8 mouse cellular contexts compared by ENCODE assay signal in the genomic region with DNA sequence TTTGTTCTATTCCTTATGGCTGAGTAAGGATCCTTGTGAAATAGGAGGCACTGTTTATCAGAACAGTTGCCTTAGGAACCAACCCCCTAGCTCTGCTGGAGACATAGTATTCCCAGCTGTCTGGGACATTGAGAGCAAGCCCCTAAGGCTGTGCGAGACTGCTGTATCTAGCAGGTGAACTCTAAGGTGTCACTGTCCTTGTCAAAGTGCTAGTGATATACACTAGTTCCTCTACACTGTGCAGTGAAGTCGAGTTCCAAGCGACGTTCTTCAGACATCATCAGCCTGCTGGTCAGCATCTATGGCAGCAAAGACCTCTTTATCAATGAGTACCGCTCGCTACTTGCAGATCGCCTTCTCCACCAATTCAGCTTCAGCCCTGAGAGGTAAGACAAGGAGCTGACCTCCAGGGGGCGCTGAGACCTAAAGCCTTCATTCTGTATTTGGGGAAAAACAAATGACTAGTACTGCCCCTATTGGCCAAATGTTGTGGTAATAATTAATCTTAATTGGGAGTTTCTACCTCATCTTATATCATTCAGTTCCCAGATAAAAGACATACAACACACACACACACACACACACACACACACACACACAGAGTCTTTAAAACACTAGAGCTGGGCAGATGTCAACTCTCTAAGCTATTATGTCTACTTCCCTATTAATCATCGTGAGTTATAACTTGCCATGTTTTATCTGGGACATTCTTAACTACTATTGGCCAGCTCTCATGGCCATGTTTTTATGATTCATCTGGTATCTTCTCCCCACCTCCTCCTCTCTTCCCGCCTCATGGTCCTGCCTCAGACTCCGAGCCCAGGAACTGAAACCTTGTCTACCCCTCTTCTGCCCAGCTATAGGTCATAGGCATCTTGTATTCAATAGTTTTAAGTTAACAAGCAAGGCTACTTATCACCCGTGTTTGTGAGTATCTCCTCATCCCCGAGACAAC. TPM values are rescaled to one million over a fixed set of nuclear protein-coding genes. Genes with fewer than 3 reads are reported as not detected.
DNase-seq lines count a peak whose midpoint lies in the region; ATAC-seq lines count a peak whose summit lies in the region.

No protein-coding gene starts in this region.

- no peak overlapping the region for H3K4me3 ChIP-seq in forebrain, embryonic 14.5 days (ENCODE audit: low read depth, low read length)
- no peak overlapping the region for H3K4me3 ChIP-seq in liver, embryonic 15.5 days (replicated peaks)
- no peak overlapping the region for H3K4me3 ChIP-seq in neural tube, embryonic 13.5 days

- DNase-seq in A20 (ENCODE audit: low read depth, low spot score) (peak; percentile 84), ES-CJ7 (ENCODE audit: low read depth, low spot score) (peak; percentile 93)
- DNase-seq in cerebellum, adult 11-12 months, result peak; percentile 82
- peak; percentile 89 for DNase-seq in forebrain, embryonic 14.5 days (ENCODE audit: low spot score)
- DNase-seq in kidney, adult 9 months, result peak; percentile 92
- peak; percentile 62 for DNase-seq in urinary bladder, adult 2 months (ENCODE audit: low spot score)

- H3K4me2 ChIP-seq in forebrain, embryonic 14.5 days (ENCODE audit: low read length), result no peak overlapping the region
- H3K4me2 ChIP-seq in liver, embryonic 15.5 days, result no peak overlapping the region
- no peak overlapping the region for H3K4me2 ChIP-seq in neural tube, embryonic 13.5 days

- H3K27ac ChIP-seq in forebrain, embryonic 14.5 days (ENCODE audit: low read depth, low read length), result no peak overlapping the region
- no peak overlapping the region for H3K27ac ChIP-seq in liver, embryonic 15.5 days (replicated peaks)
- no peak overlapping the region for H3K27ac ChIP-seq in neural tube, embryonic 13.5 days (replicated peaks)

- peak; percentile 72 for ATAC-seq in forebrain, embryonic 14.5 days
- ATAC-seq in liver, embryonic 15.5 days (ENCODE audit: insufficient read depth), result peak; percentile 57; the same call in 1 of the 2 replicates
- 0 out of 2 replicates have a peak, but pooled peaks have one; percentile 34 for ATAC-seq in neural tube, embryonic 13.5 days (ENCODE audit: low read depth)

- H3K36me3 ChIP-seq in forebrain, embryonic 14.5 days (ENCODE audit: control insufficient read depth, insufficient read depth, low read length), result peaks cover 97% of the 10 kb centered on the region
- H3K36me3 ChIP-seq in liver, embryonic 15.5 days (replicated peaks), result peaks cover 95% of the 10 kb centered on the region
- peaks cover 97% of the 10 kb centered on the region for H3K36me3 ChIP-seq in neural tube, embryonic 13.5 days

- WGBS in forebrain, embryonic 14.5 days, result 57% methylated on average over 13 of the region's 13 CpGs
- WGBS in liver, embryonic 15.5 days (ENCODE audit: insufficient replicate concordance), result 50% methylated on average over 13 of the region's 13 CpGs
- 63% methylated on average over 13 of the region's 13 CpGs for WGBS in neural tube, embryonic 13.5 days

- H3K9me3 ChIP-seq in forebrain, embryonic 14.5 days (replicated peaks; ENCODE audit: control insufficient read depth, low read length), result no peaks in the 10 kb centered on the region
- H3K9me3 ChIP-seq in liver, embryonic 15.5 days (replicated peaks), result no peaks in the 10 kb centered on the region
- no peaks in the 10 kb centered on the region for H3K9me3 ChIP-seq in neural tube, embryonic 13.5 days

- H3K9ac ChIP-seq in forebrain, embryonic 14.5 days (ENCODE audit: low read length), result no peak overlapping the region
- no peak overlapping the region for H3K9ac ChIP-seq in liver, embryonic 15.5 days
- no peak overlapping the region for H3K9ac ChIP-seq in neural tube, embryonic 13.5 days

- H3K27me3 ChIP-seq in forebrain, embryonic 14.5 days (replicated peaks; ENCODE audit: control insufficient read depth, insufficient read depth, low read length), result no peaks in the 10 kb centered on the region
- H3K27me3 ChIP-seq in liver, embryonic 15.5 days, result no peaks in the 10 kb centered on the region
- no peaks in the 10 kb centered on the region for H3K27me3 ChIP-seq in neural tube, embryonic 13.5 days

- H3K4me1 ChIP-seq in forebrain, embryonic 14.5 days (ENCODE audit: control insufficient read depth, insufficient read depth, low read length), result no peaks in the 10 kb centered on the region
- H3K4me1 ChIP-seq in liver, embryonic 15.5 days (replicated peaks), result peaks cover 2% of the 10 kb centered on the region
- peaks cover 9% of the 10 kb centered on the region for H3K4me1 ChIP-seq in neural tube, embryonic 13.5 days (replicated peaks)

RNA-seq across cellular contexts. Expression of a gene that starts 6.9 kb away (rescaled TPM):
- polyA plus RNA-seq in forebrain, embryonic 14.5 days (2014; fragmentation: Nextera tagmentation; extraction: Ambion mirVana), result 105 and 123 TPM in 2 replicates
- polyA plus RNA-seq in liver, embryonic 15.5 days (2015; fragmentation: Nextera tagmentation; extraction: Ambion mirVana), result 41.7 and 45.0 TPM in 2 replicates
- 128 and 131 TPM in 2 replicates for polyA plus RNA-seq in neural tube, embryonic 13.5 days (2015; fragmentation: Nextera tagmentation; extraction: Ambion mirVana)
- 84.5 and 88.3 TPM in 2 replicates for polyA plus RNA-seq in urinary bladder, adult 2 months (2012; rRNA removed)

RNA-seq across cellular contexts. Expression of a gene that starts 7.0 kb away (rescaled TPM):
- polyA plus RNA-seq in forebrain, embryonic 14.5 days (2014; fragmentation: Nextera tagmentation; extraction: Ambion mirVana), result 258 and 281 TPM in 2 replicates
- 116 and 124 TPM in 2 replicates for polyA plus RNA-seq in liver, embryonic 15.5 days (2015; fragmentation: Nextera tagmentation; extraction: Ambion mirVana)
- 187 and 206 TPM in 2 replicates for polyA plus RNA-seq in neural tube, embryonic 13.5 days (2015; fragmentation: Nextera tagmentation; extraction: Ambion mirVana)
- 58.8 and 84.8 TPM in 2 replicates for polyA plus RNA-seq in urinary bladder, adult 2 months (2012; rRNA removed)

RNA-seq across cellular contexts. Expression of a gene that starts 8.7 kb away (rescaled TPM):
- polyA plus RNA-seq in forebrain, embryonic 14.5 days (2014; fragmentation: Nextera tagmentation; extraction: Ambion mirVana), result not detected in 2 replicates
- not detected in 2 replicates for polyA plus RNA-seq in liver, embryonic 15.5 days (2015; fragmentation: Nextera tagmentation; extraction: Ambion mirVana)
- polyA plus RNA-seq in neural tube, embryonic 13.5 days (2015; fragmentation: Nextera tagmentation; extraction: Ambion mirVana), result not detected in 2 replicates
- polyA plus RNA-seq in urinary bladder, adult 2 months (2012; rRNA removed), result not detected in 2 replicates

RNA-seq across cellular contexts. Expression of a gene that starts 10.5 kb away (rescaled TPM):
- polyA plus RNA-seq in forebrain, embryonic 14.5 days (2014; fragmentation: Nextera tagmentation; extraction: Ambion mirVana), result 0.25 TPM in 1 of 2 replicates, not detected in the other
- not detected in 2 replicates for polyA plus RNA-seq in liver, embryonic 15.5 days (2015; fragmentation: Nextera tagmentation; extraction: Ambion mirVana)
- polyA plus RNA-seq in neural tube, embryonic 13.5 days (2015; fragmentation: Nextera tagmentation; extraction: Ambion mirVana), result not detected in 2 replicates
- polyA plus RNA-seq in urinary bladder, adult 2 months (2012; rRNA removed), result 7.0 and 8.2 TPM in 2 replicates

RNA-seq across cellular contexts. Expression of a gene that starts 16.8 kb away (rescaled TPM):
- 6.6 and 9.9 TPM in 2 replicates for polyA plus RNA-seq in forebrain, embryonic 14.5 days (2014; fragmentation: Nextera tagmentation; extraction: Ambion mirVana)
- 3.9 and 5.4 TPM in 2 replicates for polyA plus RNA-seq in liver, embryonic 15.5 days (2015; fragmentation: Nextera tagmentation; extraction: Ambion mirVana)
- 13.3 and 14.6 TPM in 2 replicates for polyA plus RNA-seq in neural tube, embryonic 13.5 days (2015; fragmentation: Nextera tagmentation; extraction: Ambion mirVana)
- 8.0 and 13.6 TPM in 2 replicates for polyA plus RNA-seq in urinary bladder, adult 2 months (2012; rRNA removed)
